Mouse (Mus musculus) embryonic facial prominence, embryonic 15.5 days (tissue): Measurements from ENCODE around the gene Epn1. TPM values are rescaled to one million over a fixed set of nuclear protein-coding genes. Genes with fewer than 3 reads are reported as not detected.
A peak's percentile ranks its signal among the peaks of the same experiment; 100 is the strongest.

Experiments used
- ATAC-seq: fragments of 200-750 bp; cut with Nextera tagmentation; 2 replicates; pipeline ENCODE4 v1.8.0; 2017; ENCODE audit warnings: low read depth, moderate TSS enrichment; ENCODE audit not compliant: insufficient number of reproducible peaks, low FRiP score, low TSS enrichment
- H3K27ac ChIP-seq: fragments of 300-500 bp; sonication (generic); replicated peaks from 2 replicates; pipeline ENCODE4 v1.5.1; 2015; ENCODE audit warnings: mild to moderate bottlenecking, inconsistent platforms
- H3K27me3 ChIP-seq: fragments of 300-500 bp; sonication (generic); 2 replicates; pipeline ENCODE4 v1.6.1; 2015; ENCODE audit warnings: inconsistent platforms
- H3K36me3 ChIP-seq: fragments of 300-500 bp; sonication (generic); 2 replicates; pipeline ENCODE4 v1.6.1; 2015; ENCODE audit warnings: mild to moderate bottlenecking, inconsistent platforms
- H3K4me1 ChIP-seq: fragments of 300-500 bp; sonication (generic); 2 replicates; pipeline ENCODE4 v1.6.1; 2015; ENCODE audit warnings: inconsistent platforms
- H3K4me2 ChIP-seq: fragments of 300-500 bp; sonication (generic); replicated peaks from 2 replicates; pipeline ENCODE4 v1.6.1; 2015; ENCODE audit warnings: mild to moderate bottlenecking, inconsistent platforms
- H3K4me3 ChIP-seq: fragments of 300-500 bp; sonication (generic); replicated peaks from 2 replicates; pipeline ENCODE4 v1.5.1; 2015; ENCODE audit warnings: mild to moderate bottlenecking, inconsistent platforms
- H3K9ac ChIP-seq: fragments of 300-500 bp; sonication (generic); 2 replicates; pipeline ENCODE4 v1.6.1; 2015; ENCODE audit warnings: inconsistent platforms
- H3K9me3 ChIP-seq: fragments of 300-500 bp; sonication (generic); replicated peaks from 2 replicates; pipeline ENCODE4 v1.6.1; 2016; ENCODE audit warnings: inconsistent platforms
- WGBS: fragments of 180-500 bp; shearing (Covaris S2); methylation state at CpG from one replicate; pipeline ENCODE4 v1.1.7; 2015; 5-methylcytosine and 5-hydroxymethylcytosine counted together
- polyA plus RNA-seq: library from polyadenylated mRNA; unstranded; fragments of >200 nt; fragmentation: Nextera tagmentation; extraction: Ambion mirVana; gene quantifications from 2 replicates; pipeline ENCODE4 v1.2.1, GENCODE M21; 2015

Epn1 gene
- 66.5 and 70.6 TPM in 2 replicates for polyA plus RNA-seq

- Histone ChIP-seq H3K4me2 (peak within 1 kb of the TSS; percentile 74), H3K9ac (peak within 1 kb of the TSS; percentile 100), H3K4me3 (peak within 1 kb of the TSS; percentile 100), H3K27me3 (no peaks in the 10 kb centered on the region), H3K36me3 (peaks cover 32% of the 10 kb centered on the region), H3K27ac (peak within 1 kb of the TSS; percentile 95), H3K9me3 (no peaks in the 10 kb centered on the region), H3K4me1 (peaks cover 26% of the 10 kb centered on the region)
- ATAC-seq = peak; percentile 97
- under 1% methylated on average over 81 of the region's 81 CpGs for WGBS
Observed at GRCm38 (mm10) chr7:5080010-5080751, at the start of gene Epn1. Gene Epn1 (plus strand): TSS chr7:5080235.

GRCm38 (mm10) chr7:5030554-5031275 is 49.3 kb upstream of the Epn1 start:
- no peak overlapping the region for H3K27ac ChIP-seq
- H3K9me3 ChIP-seq = peaks cover 33% of the 10 kb centered on the region
- peaks cover 95% of the 10 kb centered on the region for H3K36me3 ChIP-seq
- H3K27me3 ChIP-seq = no peaks in the 10 kb centered on the region
- no peak overlapping the region for H3K4me3 ChIP-seq
- no peaks in the 10 kb centered on the region for H3K4me1 ChIP-seq
- no peak overlapping the region for H3K4me2 ChIP-seq
- 87% methylated on average over 63 of the region's 63 CpGs for WGBS
- ATAC-seq = no peak
- no peak overlapping the region for H3K9ac ChIP-seq

GRCm38 (mm10) chr7:5031496-5031895 is 48.5 kb upstream of the Epn1 start:
- ATAC-seq = no peak
- 81% methylated on average over 46 of the region's 46 CpGs for WGBS
- H3K9ac ChIP-seq = no peak overlapping the region
- peaks cover 93% of the 10 kb centered on the region for H3K36me3 ChIP-seq
- H3K4me1 ChIP-seq = no peaks in the 10 kb centered on the region
- no peak overlapping the region for H3K4me3 ChIP-seq
- no peak overlapping the region for H3K27ac ChIP-seq
- H3K27me3 ChIP-seq = no peaks in the 10 kb centered on the region
- peaks cover 36% of the 10 kb centered on the region for H3K9me3 ChIP-seq
- no peak overlapping the region for H3K4me2 ChIP-seq

- WGBS = 93% methylated on average over 3 of the region's 3 CpGs
- H3K9me3 ChIP-seq = peaks cover 36% of the 10 kb centered on the region
- no peak within 1 kb of the TSS for H3K4me3 ChIP-seq
- H3K27me3 ChIP-seq = no peaks in the 10 kb centered on the region
- no peak within 1 kb of the TSS for H3K27ac ChIP-seq
- no peak within 1 kb of the TSS for H3K4me2 ChIP-seq
- H3K4me1 ChIP-seq = peaks cover 4% of the 10 kb centered on the region; the same call in 1 of the 2 replicates
- no peak for ATAC-seq
- H3K36me3 ChIP-seq = peaks cover 75% of the 10 kb centered on the region
- no peak within 1 kb of the TSS for H3K9ac ChIP-seq
Observed at GRCm38 (mm10) chr7:5033818-5034217, 46.2 kb upstream of the Epn1 start, which contains the start of gene 4632433K11Rik. Gene 4632433K11Rik (plus strand): TSS chr7:5034118.

GRCm38 (mm10) chr7:5035628-5036027 is 44.4 kb upstream of the Epn1 start:
- H3K9me3 ChIP-seq = peaks cover 21% of the 10 kb centered on the region
- no peak overlapping the region for H3K4me3 ChIP-seq
- 96% methylated on average over 17 of the region's 17 CpGs for WGBS
- H3K9ac ChIP-seq = no peak overlapping the region
- H3K27me3 ChIP-seq = no peaks in the 10 kb centered on the region
- peaks cover 57% of the 10 kb centered on the region for H3K36me3 ChIP-seq
- H3K4me1 ChIP-seq = peaks cover 4% of the 10 kb centered on the region; the same call in 1 of the 2 replicates
- no peak overlapping the region for H3K4me2 ChIP-seq
- ATAC-seq = no peak
- H3K27ac ChIP-seq = no peak overlapping the region

GRCm38 (mm10) chr7:5036136-5036535 is 43.9 kb upstream of the Epn1 start:
- 94% methylated on average over 9 of the region's 9 CpGs for WGBS
- H3K9me3 ChIP-seq = peaks cover 16% of the 10 kb centered on the region
- no peak overlapping the region for H3K27ac ChIP-seq
- H3K4me1 ChIP-seq = peaks cover 4% of the 10 kb centered on the region; the same call in 1 of the 2 replicates
- no peak for ATAC-seq
- H3K27me3 ChIP-seq = no peaks in the 10 kb centered on the region
- H3K4me2 ChIP-seq = no peak overlapping the region
- H3K9ac ChIP-seq = no peak overlapping the region
- no peak overlapping the region for H3K4me3 ChIP-seq
- peaks cover 52% of the 10 kb centered on the region for H3K36me3 ChIP-seq

GRCm38 (mm10) chr7:5037026-5037425 is 43.0 kb upstream of the Epn1 start:
- WGBS = 92% methylated on average over 7 of the region's 7 CpGs
- no peak for ATAC-seq
- no peak overlapping the region for H3K27ac ChIP-seq
- no peak overlapping the region for H3K4me3 ChIP-seq
- H3K36me3 ChIP-seq = peaks cover 48% of the 10 kb centered on the region
- no peak overlapping the region for H3K9ac ChIP-seq
- peaks cover 4% of the 10 kb centered on the region; the same call in 1 of the 2 replicates for H3K4me1 ChIP-seq
- H3K27me3 ChIP-seq = no peaks in the 10 kb centered on the region
- H3K9me3 ChIP-seq = peaks cover 7% of the 10 kb centered on the region
- no peak overlapping the region for H3K4me2 ChIP-seq

- WGBS = 89% methylated on average over 8 of the region's 8 CpGs
- Histone ChIP-seq H3K4me3 (peak overlapping the region; percentile 59), H3K27me3 (no peaks in the 10 kb centered on the region), H3K9ac (no peak overlapping the region), H3K4me1 (peaks cover 4% of the 10 kb centered on the region; the same call in 1 of the 2 replicates), H3K9me3 (0 out of 2 replicates have a peak, but pooled peaks cover 4% of the 10 kb centered on the region), H3K27ac (peak overlapping the region; percentile 97), H3K36me3 (peaks cover 43% of the 10 kb centered on the region), H3K4me2 (peak overlapping the region; percentile 52)
- ATAC-seq = no peak
Observed at GRCm38 (mm10) chr7:5037467-5037866, 42.6 kb upstream of the Epn1 start.

- Histone ChIP-seq H3K36me3 (peaks cover 36% of the 10 kb centered on the region), H3K27ac (peak within 1 kb of the TSS; percentile 97), H3K9me3 (0 out of 2 replicates have a peak, but pooled peaks cover 4% of the 10 kb centered on the region), H3K27me3 (no peaks in the 10 kb centered on the region), H3K9ac (peak within 1 kb of the TSS; percentile 49), H3K4me3 (peak within 1 kb of the TSS; percentile 59), H3K4me1 (peaks cover 4% of the 10 kb centered on the region; the same call in 1 of the 2 replicates), H3K4me2 (peak within 1 kb of the TSS; percentile 52)
- ATAC-seq = peak; percentile 95
- under 1% methylated on average over 48 of the region's 48 CpGs for WGBS
Observed at GRCm38 (mm10) chr7:5038109-5038732, 41.8 kb upstream of the Epn1 start, which contains the start of gene Zfp784. Gene Zfp784 (minus strand): TSS chr7:5038446.

GRCm38 (mm10) chr7:5038940-5039339 is 41.1 kb upstream of the Epn1 start:
- WGBS = 30% methylated on average over 5 of the region's 5 CpGs
- peaks cover 4% of the 10 kb centered on the region; the same call in 1 of the 2 replicates for H3K4me1 ChIP-seq
- peak overlapping the region; percentile 59 for H3K4me3 ChIP-seq
- no peaks in the 10 kb centered on the region for H3K27me3 ChIP-seq
- H3K4me2 ChIP-seq = peak overlapping the region; percentile 52
- no peak for ATAC-seq
- H3K9me3 ChIP-seq = 0 out of 2 replicates have a peak, but pooled peaks cover 4% of the 10 kb centered on the region
- peak overlapping the region; percentile 49 for H3K9ac ChIP-seq
- H3K27ac ChIP-seq = peak overlapping the region; percentile 97
- H3K36me3 ChIP-seq = peaks cover 28% of the 10 kb centered on the region

GRCm38 (mm10) chr7:5044981-5045380 is 35.1 kb upstream of the Epn1 start:
- H3K9me3 ChIP-seq = no peaks in the 10 kb centered on the region
- H3K4me1 ChIP-seq = no peaks in the 10 kb centered on the region
- no peak overlapping the region for H3K4me2 ChIP-seq
- 80% methylated on average over 2 of the region's 2 CpGs for WGBS
- peaks cover 5% of the 10 kb centered on the region; the same call in 1 of the 2 replicates for H3K36me3 ChIP-seq
- no peak for ATAC-seq
- no peaks in the 10 kb centered on the region for H3K27me3 ChIP-seq
- H3K4me3 ChIP-seq = no peak overlapping the region
- no peak overlapping the region for H3K27ac ChIP-seq
- no peak overlapping the region for H3K9ac ChIP-seq
